Mouse (Mus musculus) liver, embryonic 11.5 days (tissue): ENCODE results near the gene Ttc23. TPM values are rescaled to one million over a fixed set of nuclear protein-coding genes. Genes with fewer than 3 reads are reported as not detected.

Source experiments
- ATAC-seq: fragments of 200-750 bp; cut with Nextera tagmentation; replicated peaks from 2 replicates; pipeline ENCODE4 v1.8.0; 2017; ENCODE audit warnings: moderate number of reproducible peaks, mild to moderate bottlenecking, moderate TSS enrichment, moderate library complexity; ENCODE audit not compliant: low FRiP score
- DNase-seq: peaks from one replicate; pipeline ENCODE4 v3.0.0-alpha.2; 2017; ENCODE audit warnings: low spot score
- H3K27ac ChIP-seq: fragments of 300-500 bp; sonication (generic); 2 replicates; pipeline ENCODE4 v1.5.1; 2014; ENCODE audit warnings: mild to moderate bottlenecking, low read depth, low read length, control low read depth
- H3K27me3 ChIP-seq: fragments of 300-500 bp; sonication (generic); replicated peaks from 2 replicates; pipeline ENCODE4 v1.6.1; 2014; ENCODE audit warnings: low read length, mixed read lengths; ENCODE audit not compliant: control insufficient read depth, insufficient read depth
- H3K36me3 ChIP-seq: fragments of 300-500 bp; sonication (generic); 2 replicates; pipeline ENCODE4 v1.6.1; 2014; ENCODE audit warnings: mild to moderate bottlenecking, low read length, moderate library complexity, mixed read lengths; ENCODE audit not compliant: control insufficient read depth, insufficient read depth
- H3K4me1 ChIP-seq: fragments of 300-500 bp; sonication (generic); replicated peaks from 2 replicates; pipeline ENCODE4 v1.6.1; 2014; ENCODE audit warnings: low read length, mixed read lengths; ENCODE audit not compliant: control insufficient read depth, insufficient read depth
- H3K4me2 ChIP-seq: fragments of 300-500 bp; sonication (generic); 2 replicates; pipeline ENCODE4 v1.6.1; 2014; ENCODE audit warnings: mild to moderate bottlenecking, control low read depth, moderate library complexity
- H3K4me3 ChIP-seq: fragments of 300-500 bp; sonication (generic); 2 replicates; pipeline ENCODE4 v1.5.1; 2014; ENCODE audit warnings: low read depth, low read length, control low read depth
- H3K9ac ChIP-seq: fragments of 300-500 bp; sonication (generic); 2 replicates; pipeline ENCODE4 v1.6.1; 2014; ENCODE audit warnings: low read depth, low read length, control low read depth
- H3K9me3 ChIP-seq: fragments of 300-500 bp; sonication (generic); 2 replicates; pipeline ENCODE4 v1.6.1; 2016; ENCODE audit warnings: low read length, inconsistent platforms, mixed read lengths; ENCODE audit not compliant: control insufficient read depth
- WGBS: fragments of 180-500 bp; shearing (Covaris S2); extraction: QIAGEN DNeasy Blood & Tissue Kit; methylation state at CpG from one replicate; pipeline ENCODE4 v1.1.7; 2014; 5-methylcytosine and 5-hydroxymethylcytosine counted together
- polyA plus RNA-seq: library from polyadenylated mRNA; unstranded; fragments of >200 nt; fragmentation: Nextera tagmentation; extraction: Ambion mirVana; gene quantifications from 2 replicates; pipeline ENCODE4 v1.2.1, GENCODE M21; 2014

Ttc23 gene
- polyA plus RNA-seq, 1 experiment from 2014 or later = 12.5 TPM

- ATAC-seq = no peak
- Histone ChIP-seq H3K36me3 (no peaks in the 10 kb centered on the region), H3K9me3 (no peaks in the 10 kb centered on the region), H3K4me3 (no peak overlapping the region), H3K4me2 (no peak overlapping the region), H3K27ac (no peak overlapping the region), H3K27me3 (no peaks in the 10 kb centered on the region), H3K4me1 (no peaks in the 10 kb centered on the region; the same call in 1 of the 2 replicates), H3K9ac (no peak overlapping the region)
- no peak for DNase-seq
- 84% methylated on average over 19 of the region's 19 CpGs for whole genome bisulfite sequencing
Measured at GRCm38 (mm10) chr7:67713820-67714510, 66.8 kb downstream of the Ttc23 start.

GRCm38 (mm10) chr7:67715176-67715575, 68.0 kb downstream of the Ttc23 start:
- Histone ChIP-seq H3K9me3 (no peaks in the 10 kb centered on the region), H3K36me3 (no peaks in the 10 kb centered on the region), H3K4me2 (no peak overlapping the region), H3K9ac (no peak overlapping the region), H3K27me3 (no peaks in the 10 kb centered on the region), H3K27ac (no peak overlapping the region), H3K4me3 (no peak overlapping the region), H3K4me1 (no peaks in the 10 kb centered on the region; the same call in 1 of the 2 replicates)
- ATAC-seq (no peak), DNase-seq (no peak)
- 74% methylated on average over 7 of the region's 7 CpGs for WGBS

GRCm38 (mm10) chr7:67716213-67716878, 69.1 kb downstream of the Ttc23 start:
- Histone ChIP-seq H3K27me3 (no peaks in the 10 kb centered on the region), H3K4me1 (no peaks in the 10 kb centered on the region), H3K27ac (no peak overlapping the region), H3K4me3 (no peak overlapping the region), H3K4me2 (no peak overlapping the region), H3K9ac (no peak overlapping the region), H3K36me3 (no peaks in the 10 kb centered on the region), H3K9me3 (no peaks in the 10 kb centered on the region)
- DNase-seq = no peak
- WGBS = 75% methylated on average over 10 of the region's 11 CpGs
- ATAC-seq = 0 out of 2 replicates have a peak, but pooled peaks have one; percentile 18

- no peak overlapping the region for H3K27ac ChIP-seq
- ATAC-seq (no peak), DNase-seq (no peak)
- H3K4me2 ChIP-seq = no peak overlapping the region
- 78% methylated on average over 10 of the region's 10 CpGs for WGBS
- no peak overlapping the region for H3K4me3 ChIP-seq
- H3K9ac ChIP-seq = no peak overlapping the region
- no peaks in the 10 kb centered on the region for H3K36me3 ChIP-seq
- H3K9me3 ChIP-seq = no peaks in the 10 kb centered on the region
- H3K27me3 ChIP-seq = no peaks in the 10 kb centered on the region
- no peaks in the 10 kb centered on the region for H3K4me1 ChIP-seq
Measured at GRCm38 (mm10) chr7:67716925-67717324, 69.7 kb downstream of the Ttc23 start.

GRCm38 (mm10) chr7:67717520-67717919, 70.3 kb downstream of the Ttc23 start:
- no peaks in the 10 kb centered on the region for H3K4me1 ChIP-seq
- H3K4me3 ChIP-seq = no peak overlapping the region
- H3K9ac ChIP-seq = no peak overlapping the region
- DNase-seq = no peak
- H3K9me3 ChIP-seq = no peaks in the 10 kb centered on the region
- H3K27me3 ChIP-seq = no peaks in the 10 kb centered on the region
- no peak overlapping the region for H3K27ac ChIP-seq
- H3K36me3 ChIP-seq = no peaks in the 10 kb centered on the region
- 72% methylated on average over 3 of the region's 3 CpGs for WGBS
- H3K4me2 ChIP-seq = no peak overlapping the region
- no peak for ATAC-seq

GRCm38 (mm10) chr7:67718804-67719203, 71.6 kb downstream of the Ttc23 start:
- no peaks in the 10 kb centered on the region for H3K9me3 ChIP-seq
- no peaks in the 10 kb centered on the region for H3K27me3 ChIP-seq
- DNase-seq (no peak), ATAC-seq (no peak)
- H3K4me1 ChIP-seq = no peaks in the 10 kb centered on the region
- no peak overlapping the region for H3K9ac ChIP-seq
- H3K4me3 ChIP-seq = no peak overlapping the region
- H3K4me2 ChIP-seq = no peak overlapping the region
- H3K27ac ChIP-seq = no peak overlapping the region
- 73% methylated on average over 8 of the region's 8 CpGs for WGBS
- H3K36me3 ChIP-seq = no peaks in the 10 kb centered on the region

- H3K4me3 ChIP-seq = no peak overlapping the region
- no peaks in the 10 kb centered on the region for H3K9me3 ChIP-seq
- ATAC-seq (no peak), DNase-seq (no peak)
- no peaks in the 10 kb centered on the region for H3K27me3 ChIP-seq
- H3K4me2 ChIP-seq = no peak overlapping the region
- no peaks in the 10 kb centered on the region for H3K36me3 ChIP-seq
- no peak overlapping the region for H3K27ac ChIP-seq
- 39% methylated on average over 2 of the region's 2 CpGs for WGBS
- H3K4me1 ChIP-seq = no peaks in the 10 kb centered on the region
- no peak overlapping the region for H3K9ac ChIP-seq
Measured at GRCm38 (mm10) chr7:67722163-67722562, 75.0 kb downstream of the Ttc23 start.

GRCm38 (mm10) chr7:67724536-67724935, 77.3 kb downstream of the Ttc23 start:
- no peaks in the 10 kb centered on the region for H3K36me3 ChIP-seq
- 84% methylated on average over 4 of the region's 4 CpGs for WGBS
- H3K9me3 ChIP-seq = no peaks in the 10 kb centered on the region
- no peak overlapping the region for H3K4me3 ChIP-seq
- DNase-seq (no peak), ATAC-seq (no peak)
- no peaks in the 10 kb centered on the region for H3K4me1 ChIP-seq
- no peak overlapping the region for H3K27ac ChIP-seq
- no peak overlapping the region for H3K4me2 ChIP-seq
- no peaks in the 10 kb centered on the region for H3K27me3 ChIP-seq
- H3K9ac ChIP-seq = no peak overlapping the region

GRCm38 (mm10) chr7:67725016-67725415, 77.8 kb downstream of the Ttc23 start:
- Histone ChIP-seq H3K27ac (no peak overlapping the region), H3K4me2 (no peak overlapping the region), H3K9ac (no peak overlapping the region), H3K9me3 (no peaks in the 10 kb centered on the region), H3K4me1 (no peaks in the 10 kb centered on the region), H3K36me3 (no peaks in the 10 kb centered on the region), H3K27me3 (no peaks in the 10 kb centered on the region), H3K4me3 (no peak overlapping the region)
- WGBS = 85% methylated on average over 9 of the region's 9 CpGs
- ATAC-seq (no peak), DNase-seq (no peak)
